Mouse (Mus musculus) stomach, embryonic 16.5 days (tissue): ENCODE measurements at regions not wholly inside any gene's neighbourhood (a gene's known extent, or its start where the extent isn't known, plus 50 kb on each side); places are given as distances from the start of the nearest gene placed in this dataset. TPM values are rescaled to one million over a fixed set of nuclear protein-coding genes. Genes with fewer than 3 reads are reported as not detected.
"Not testable (repeated sequence)": the region's sequence is repeated elsewhere in the genome, so short reads cannot be mapped to it uniquely, and the experiment has no call there.

ENCODE experiments used
- ATAC-seq: fragments of 200-750 bp; cut with Nextera tagmentation; 2 replicates; pipeline ENCODE4 v1.8.0; 2017; ENCODE audit warnings: moderate number of reproducible peaks, moderate TSS enrichment; ENCODE audit not compliant: insufficient read depth, low FRiP score
- H3K27ac ChIP-seq: fragments of 300-500 bp; sonication (generic); 2 replicates; pipeline ENCODE4 v1.5.1; 2014; ENCODE audit warnings: low read length
- H3K27me3 ChIP-seq: fragments of 300-500 bp; sonication (generic); 2 replicates; pipeline ENCODE4 v1.6.1; 2014; ENCODE audit warnings: low read length, control low read depth, mixed read lengths; ENCODE audit not compliant: control insufficient read depth, insufficient read depth
- H3K36me3 ChIP-seq: fragments of 300-500 bp; sonication (generic); 2 replicates; pipeline ENCODE4 v1.6.1; 2014; ENCODE audit warnings: low read length; ENCODE audit not compliant: control insufficient read depth, insufficient read depth
- H3K4me1 ChIP-seq: fragments of 300-500 bp; sonication (generic); 2 replicates; pipeline ENCODE4 v1.6.1; 2014; ENCODE audit warnings: low read length, control low read depth, mixed read lengths; ENCODE audit not compliant: control insufficient read depth, insufficient read depth
- H3K4me2 ChIP-seq: fragments of 300-500 bp; sonication (generic); 2 replicates; pipeline ENCODE4 v1.6.1; 2014; ENCODE audit warnings: low read depth, low read length, mixed read lengths
- H3K4me3 ChIP-seq: fragments of 300-500 bp; sonication (generic); replicated peaks from 2 replicates; pipeline ENCODE4 v1.5.1; 2014; ENCODE audit warnings: mild to moderate bottlenecking, low read length
- H3K9ac ChIP-seq: fragments of 300-500 bp; sonication (generic); 2 replicates; pipeline ENCODE4 v1.6.1; 2014; ENCODE audit warnings: low read length
- H3K9me3 ChIP-seq: fragments of 300-500 bp; sonication (generic); replicated peaks from 2 replicates; pipeline ENCODE4 v1.6.1; 2016; ENCODE audit warnings: low read length, control low read depth; ENCODE audit not compliant: control insufficient read depth
- WGBS: fragments of 180-500 bp; shearing (Covaris S2); extraction: QIAGEN DNeasy Blood & Tissue Kit; methylation state at CpG from one replicate; pipeline ENCODE4 v1.1.7; 2014; 5-methylcytosine and 5-hydroxymethylcytosine counted together
- microRNA-seq: library from miRNA; unstranded; fragments of <30 nt; microRNA quantifications from one replicate; pipeline ENCODE4, GENCODE M21; 2016

DNA sequence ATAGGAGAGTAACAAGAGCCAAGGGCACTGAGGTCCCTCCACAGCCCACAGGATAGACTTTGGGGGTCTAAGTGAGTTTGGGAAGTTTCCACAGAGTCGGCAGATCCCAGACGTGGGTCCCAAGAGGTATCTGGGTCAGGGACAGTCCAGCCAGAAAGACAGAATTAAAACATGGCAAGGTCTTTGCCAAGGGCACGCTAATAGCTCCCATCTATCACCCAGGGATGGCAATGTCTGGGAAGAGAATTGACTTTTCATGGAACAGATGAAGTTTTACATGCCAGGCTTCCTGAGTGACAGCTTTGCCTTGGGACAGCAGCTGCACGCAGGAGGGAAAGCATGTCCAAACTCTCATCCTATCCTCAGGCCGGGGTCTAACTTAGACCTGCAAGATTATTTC is 563.5 kb downstream of the Gm10330 start:
- H3K4me2 ChIP-seq, H3K9ac ChIP-seq, H3K36me3 ChIP-seq, ATAC-seq, H3K9me3 ChIP-seq, H3K4me1 ChIP-seq, H3K27ac ChIP-seq, H3K4me3 ChIP-seq, H3K27me3 ChIP-seq: not testable (repeated sequence)
- WGBS, result 77% methylated on average over 1 of the region's 5 CpGs

DNA sequence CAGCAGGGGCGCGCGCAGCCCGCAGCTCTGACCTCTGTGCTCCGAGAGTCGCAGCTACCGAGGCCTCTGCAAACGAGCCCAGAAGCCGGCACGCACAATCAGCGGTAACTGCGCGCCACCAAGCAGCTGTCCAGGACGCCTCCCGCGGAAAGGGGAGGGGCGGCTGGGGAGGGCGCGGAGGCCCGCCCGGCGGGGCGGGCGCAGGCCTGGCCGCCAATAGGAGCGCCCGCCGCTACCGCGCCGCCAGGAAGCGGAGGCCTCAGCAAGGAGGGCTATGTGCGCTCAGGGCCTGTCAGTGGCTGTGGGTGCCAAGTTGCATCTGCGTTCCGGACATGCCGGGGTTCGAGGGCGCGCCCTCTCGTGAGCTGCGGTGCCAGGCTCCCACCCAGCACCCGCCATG is 590.5 kb downstream of the Gm10330 start:
- H3K27me3 ChIP-seq, H3K27ac ChIP-seq, H3K9me3 ChIP-seq, H3K4me1 ChIP-seq, H3K36me3 ChIP-seq: not testable (repeated sequence)
- Histone ChIP-seq H3K4me3 (peak overlapping the region; percentile 45), H3K4me2 (peak overlapping the region; percentile 44), H3K9ac (peak overlapping the region; percentile 60)
- peak; percentile 86; the same call in 1 of the 2 replicates for ATAC-seq
- WGBS, result under 1% methylated on average over 35 of the region's 42 CpGs

DNA sequence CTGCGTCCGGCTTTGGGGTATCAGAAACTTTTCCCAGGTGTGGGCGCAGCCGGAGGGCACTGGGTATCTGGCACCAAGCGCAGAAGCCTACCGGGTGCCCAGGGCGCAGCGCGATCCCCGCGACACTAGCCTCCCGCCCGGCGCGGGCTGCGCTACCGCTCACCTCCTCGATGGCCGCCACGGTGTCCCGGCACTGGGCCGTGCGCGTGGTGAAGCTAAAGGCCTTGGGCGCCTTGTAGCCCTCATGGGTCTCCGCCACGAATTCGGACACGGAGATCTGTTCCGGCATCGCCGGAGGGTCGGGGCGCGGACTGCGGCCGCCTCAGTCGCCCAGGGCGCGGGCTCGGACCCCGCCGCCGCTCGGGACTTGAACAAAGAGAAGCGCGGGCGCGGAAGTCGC is 591.0 kb downstream of the Gm10330 start:
- WGBS, result 2% methylated on average over 36 of the region's 50 CpGs
- H3K9ac ChIP-seq, result peak overlapping the region; percentile 60
- not testable (repeated sequence) for H3K4me1 ChIP-seq

More for the DNA sequence above, 591.0 kb downstream of the Gm10330 start:
- ATAC-seq, H3K27me3 ChIP-seq, H3K27ac ChIP-seq, H3K36me3 ChIP-seq, H3K9me3 ChIP-seq: not testable (repeated sequence)
- Histone ChIP-seq H3K4me2 (peak overlapping the region; percentile 44), H3K4me3 (peak overlapping the region; percentile 45)

Small RNA genes lying in the stretch of these regions (microRNA-seq; reads per million reads assigned to microRNA genes)
- gene Gm26140, result not detected
